Mouse (Mus musculus) spleen, postnatal 36 days (tissue): ENCODE data around the gene Prdx3.

ENCODE experiments used
- DNase-seq, 2 experiments: peaks; one replicate each; pipeline ENCODE4 v3.0.0; 2022; ENCODE audit warnings: low spot score in 2 of 2, mixed read lengths in 1 of 2

Gene Prdx3

GRCm38 (mm10) chr19:60874064-60874694 lies at the start of gene Prdx3:
TSS of gene Prdx3 (minus strand) at chr19:60874556.
- DNase-seq, result peak; percentile 98 to 99

DNA sequence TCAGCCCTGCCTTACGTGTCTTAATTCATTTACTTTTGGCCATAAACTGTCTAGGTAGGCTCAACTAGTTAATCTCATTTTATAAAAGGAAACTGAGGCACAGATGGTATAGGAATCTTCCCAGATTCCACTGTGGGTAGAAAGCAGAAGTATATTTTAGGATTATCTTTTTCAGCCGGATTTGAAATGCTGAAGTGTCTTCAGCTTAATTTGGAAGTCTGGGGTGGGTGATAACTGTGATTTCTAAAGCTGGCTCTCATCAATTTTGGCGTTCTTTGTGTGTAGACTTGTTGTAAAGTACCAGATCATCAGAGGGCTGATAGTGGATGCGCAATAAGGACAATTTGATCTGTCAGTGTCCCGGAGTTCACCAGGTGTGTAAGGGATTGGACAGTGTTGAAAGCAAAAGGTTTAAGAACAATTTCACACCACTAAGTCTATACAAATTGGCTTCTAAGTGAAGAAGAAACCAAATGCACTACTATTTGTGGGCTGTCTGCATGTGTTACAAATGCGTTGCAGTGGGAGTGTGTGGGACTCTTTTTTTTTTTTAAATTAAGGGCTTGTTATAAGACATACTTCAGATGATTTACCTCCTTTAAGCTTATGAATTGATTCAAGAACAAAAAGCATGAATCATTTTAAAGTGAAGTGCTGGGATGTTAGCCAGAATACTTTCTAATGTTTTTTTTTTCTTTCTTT lies 42.7 kb upstream of the Prdx3 start:
- no peak for DNase-seq

DNA sequence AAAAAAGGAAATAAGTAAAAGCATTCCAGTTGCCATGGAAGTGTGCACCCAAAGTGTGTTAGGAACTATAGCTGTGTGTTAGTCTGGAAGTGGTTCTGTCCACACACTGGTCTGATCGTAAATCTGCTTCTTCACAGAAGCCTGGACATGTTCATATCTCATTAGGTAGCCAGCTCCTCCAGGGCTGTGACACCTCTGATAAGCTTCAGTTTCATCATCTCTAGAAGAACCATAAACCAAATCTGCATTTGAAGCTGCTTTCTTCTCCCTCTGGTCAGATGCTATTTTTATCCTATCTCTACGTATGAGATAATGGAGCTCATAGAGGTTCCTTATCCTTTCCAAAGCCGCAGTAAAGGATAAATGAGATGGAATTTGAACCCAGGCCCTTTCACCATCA lies 41.5 kb upstream of the Prdx3 start:
- DNase-seq, result no peak

DNA sequence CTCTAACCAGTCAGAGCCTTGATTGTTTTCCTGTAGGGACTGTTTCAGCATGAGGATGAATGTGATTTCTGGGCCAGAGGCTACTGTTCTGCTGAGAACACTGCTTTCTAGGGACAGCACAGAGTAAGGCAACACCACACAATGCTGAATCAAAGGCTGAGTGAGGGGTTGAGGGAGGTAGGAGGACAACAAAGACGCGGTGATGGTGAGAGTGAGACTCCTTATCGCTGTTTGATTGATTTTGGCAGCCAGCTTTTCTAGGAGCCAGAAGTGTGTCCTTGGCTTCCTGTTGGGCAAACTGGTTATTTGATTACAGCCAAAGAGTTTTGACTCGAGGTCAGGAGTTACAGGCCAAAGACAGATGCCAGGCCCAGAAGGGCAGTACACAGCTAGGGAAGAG lies 40.9 kb upstream of the Prdx3 start:
- no peak for DNase-seq

- no peak for DNase-seq
Observed at GRCm38 (mm10) chr19:60911653-60912052, 37.3 kb upstream of the Prdx3 start.

GRCm38 (mm10) chr19:60910304-60910703 lies 35.9 kb upstream of the Prdx3 start:
- DNase-seq, result no peak

DNA sequence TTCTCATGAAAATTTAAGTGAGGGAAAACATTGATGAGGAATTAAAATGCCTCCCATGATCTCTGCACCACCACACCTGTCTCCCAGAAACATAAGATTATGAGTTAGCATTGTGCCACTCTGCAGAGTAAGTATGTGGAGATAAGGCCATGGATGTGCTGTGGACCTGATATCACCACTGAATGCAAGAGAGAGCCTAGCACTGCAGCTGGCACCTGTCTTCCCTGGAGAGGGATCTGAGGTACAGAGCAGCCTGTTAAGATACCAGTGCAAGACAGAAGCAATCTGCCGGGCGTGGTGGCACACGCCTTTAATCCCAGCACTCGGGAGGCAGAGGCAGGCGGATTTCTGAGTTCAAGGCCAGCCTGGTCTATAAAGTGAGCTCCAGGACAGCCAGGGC lies 31.1 kb upstream of the Prdx3 start:
- no peak for DNase-seq

DNA sequence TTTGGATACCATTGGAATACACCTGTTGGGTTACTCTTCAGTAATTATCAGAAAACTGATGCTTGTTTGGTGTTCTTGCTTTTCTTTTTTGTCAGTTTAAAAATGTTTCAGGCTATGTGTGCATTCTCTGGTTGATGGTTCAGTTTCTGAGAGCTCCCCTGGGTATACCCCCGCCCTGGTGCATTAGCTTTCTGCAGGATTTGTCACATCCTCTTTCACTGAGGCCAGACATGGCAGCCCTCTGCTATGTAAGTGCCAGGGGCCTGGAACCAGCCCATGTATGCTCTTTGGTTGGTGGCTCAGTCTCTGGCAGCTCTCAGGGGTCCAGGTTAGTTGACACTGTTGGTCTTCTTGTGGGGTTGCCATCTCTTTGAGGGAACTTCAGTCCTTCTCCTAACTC lies 29.6 kb upstream of the Prdx3 start:
- peak; percentile 50 to 52 for DNase-seq

GRCm38 (mm10) chr19:60903139-60903538 lies 28.8 kb upstream of the Prdx3 start:
- DNase-seq, result no peak

- no peak for DNase-seq
Observed at GRCm38 (mm10) chr19:60895251-60895880, 21.0 kb upstream of the Prdx3 start.

DNA sequence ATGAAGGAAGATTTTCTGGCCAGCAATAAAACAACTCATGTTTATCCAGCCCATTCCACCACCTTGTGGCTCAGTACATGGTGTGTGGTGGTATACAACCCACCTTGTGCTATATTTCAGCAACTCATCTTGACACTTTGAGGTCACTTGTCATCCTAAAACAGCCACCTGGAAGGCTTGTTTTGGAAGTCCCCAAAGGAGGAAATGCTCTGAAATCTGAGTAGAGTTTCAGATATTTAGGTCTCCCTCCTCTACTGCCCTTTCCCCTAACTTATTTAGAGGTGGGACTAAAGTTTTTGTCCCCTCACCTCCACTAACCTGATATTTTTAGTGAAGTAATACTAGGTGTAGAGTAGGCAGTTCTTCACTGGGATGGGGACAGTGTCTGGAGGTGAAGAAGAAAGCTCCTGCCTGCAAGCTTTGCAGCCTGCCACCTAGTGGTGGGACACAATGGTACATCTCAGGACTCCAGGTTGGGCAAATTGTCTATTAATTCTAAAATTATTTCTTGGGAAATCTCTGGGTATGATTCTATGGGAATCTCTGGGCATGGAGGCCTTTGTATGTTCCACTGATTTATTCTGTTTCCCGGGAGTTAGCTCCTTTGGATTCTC lies 17.7 kb upstream of the Prdx3 start:
- peak; percentile 61 to 74 for DNase-seq

DNA sequence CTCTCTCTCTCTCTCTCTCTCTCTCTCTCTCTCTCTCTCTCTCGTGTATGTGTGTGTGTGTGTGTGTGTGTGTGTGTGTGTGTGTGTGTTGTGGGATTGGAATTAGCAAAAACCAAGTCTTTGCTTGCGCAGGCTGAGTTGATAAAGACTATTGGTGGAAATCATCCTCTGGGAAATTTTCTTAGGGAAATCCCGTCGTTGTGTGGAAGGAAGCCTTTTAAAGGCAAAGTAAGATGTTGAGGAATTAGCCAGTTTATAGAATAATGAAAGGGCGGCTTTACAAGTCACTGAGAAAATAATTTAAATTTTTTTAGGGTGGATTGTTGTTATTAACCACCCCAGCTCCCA lies 16.7 kb upstream of the Prdx3 start:
- no peak for DNase-seq

DNA sequence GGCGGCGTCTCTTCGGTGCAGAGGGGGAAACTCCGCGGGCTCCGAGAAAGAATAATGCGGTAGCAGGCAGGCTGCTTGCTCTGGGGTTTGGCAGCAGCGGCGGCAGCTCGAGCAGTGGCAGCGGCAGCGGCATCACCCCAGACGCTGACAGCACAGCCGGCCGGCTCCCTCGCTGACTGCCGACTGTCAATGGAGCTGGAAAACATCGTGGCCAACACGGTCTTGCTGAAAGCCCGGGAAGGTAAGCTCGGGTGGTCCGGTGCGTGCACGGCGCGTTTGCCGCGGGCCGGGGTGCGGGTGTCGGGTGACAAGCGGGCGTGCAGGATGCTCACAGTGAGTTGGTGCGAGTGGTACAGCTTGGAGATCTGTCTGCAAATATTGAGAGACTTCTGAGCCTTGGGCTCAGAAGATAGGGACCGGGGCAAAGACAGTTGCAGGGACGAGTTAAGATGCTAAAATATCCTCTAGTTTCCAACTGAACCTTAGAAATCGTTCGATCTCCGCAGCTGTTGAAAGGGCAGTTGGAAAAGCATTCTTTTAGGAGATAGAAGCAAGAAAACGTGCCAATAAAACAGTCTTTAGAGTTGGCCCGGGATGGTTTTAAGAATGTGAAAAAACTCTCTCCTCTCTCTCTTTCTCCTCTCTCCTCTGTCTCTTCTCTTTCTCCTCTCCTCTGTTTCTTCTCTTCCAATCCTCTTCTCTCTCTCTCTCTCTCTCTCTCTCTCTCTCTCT lies 16.2 kb upstream of the Prdx3 start:
- DNase-seq, result no peak

GRCm38 (mm10) chr19:60889714-60890315 lies 15.5 kb upstream of the Prdx3 start, which contains the start of gene Grk5:
TSS of gene Grk5 (plus strand) at chr19:60889749.
- DNase-seq, result peak; percentile 95

GRCm38 (mm10) chr19:60889101-60889713 lies 14.9 kb upstream of the Prdx3 start:
- DNase-seq, result peak; percentile 23 to 52

DNA sequence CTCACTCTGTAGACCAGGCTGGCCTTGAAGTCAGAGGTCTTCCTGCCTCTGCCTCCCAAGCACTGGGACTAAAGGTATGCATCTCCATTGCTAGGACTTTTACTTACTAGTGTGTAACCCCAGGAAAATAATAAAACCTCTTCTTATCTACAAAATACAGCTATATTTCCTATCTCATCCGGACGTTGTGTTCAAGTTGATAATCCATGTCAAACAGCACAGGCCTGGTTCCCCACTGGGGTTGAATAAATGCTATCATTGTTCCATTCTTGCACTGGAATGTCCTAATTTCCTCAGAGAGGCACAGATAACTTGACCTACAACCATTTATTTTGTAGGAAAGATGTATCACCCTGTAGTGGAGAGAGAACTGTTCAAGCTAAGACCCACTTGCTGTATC lies 13.3 kb upstream of the Prdx3 start:
- DNase-seq, result no peak

- DNase-seq, result no peak
Observed at GRCm38 (mm10) chr19:60883129-60883528, 8.8 kb upstream of the Prdx3 start.

DNA sequence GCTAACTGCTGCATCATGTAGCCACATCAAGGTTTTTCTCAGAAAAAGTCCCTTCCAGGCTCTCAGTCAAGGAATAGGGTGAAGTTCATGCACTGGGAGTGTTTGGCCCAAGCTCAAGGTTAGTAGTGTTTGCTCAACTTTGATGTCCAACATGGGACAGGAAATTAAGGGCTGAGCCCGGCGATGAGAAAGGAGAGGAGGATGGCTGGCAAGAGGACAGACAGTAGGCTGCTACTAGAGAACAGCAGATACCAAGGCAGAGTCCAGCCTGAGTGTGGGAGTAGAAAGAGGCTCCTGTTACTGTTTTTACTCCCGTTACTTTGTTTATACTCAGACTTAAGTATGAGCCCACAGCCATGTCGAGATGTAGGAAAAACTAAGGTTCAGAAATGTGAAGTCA lies 855 bp downstream of the Prdx3 start:
- DNase-seq, result no peak

DNA sequence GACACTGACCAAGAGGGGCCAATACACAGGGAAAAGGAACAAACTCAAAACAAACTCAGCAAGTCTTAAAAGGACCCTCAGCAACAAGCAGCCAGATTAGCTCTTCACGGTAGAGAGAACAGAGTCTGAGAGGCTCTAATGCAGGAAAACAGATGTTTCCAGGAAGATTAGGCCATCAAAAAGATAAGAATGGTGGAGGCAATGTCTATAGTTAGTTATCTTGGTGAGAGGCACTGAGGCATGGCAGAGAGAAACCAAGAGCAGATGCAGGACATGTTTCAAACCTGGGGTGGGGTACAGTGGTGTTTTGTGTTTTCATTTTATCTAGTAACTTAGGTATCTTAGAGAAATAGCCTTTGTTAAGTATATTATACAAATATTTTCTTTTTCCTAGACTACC lies 2.1 kb downstream of the Prdx3 start:
- DNase-seq, result peak in 1 of 2 experiments; percentile 24

- no peak for DNase-seq
Observed at GRCm38 (mm10) chr19:60871366-60871765, 3.0 kb downstream of the Prdx3 start.

- no peak for DNase-seq
Observed at GRCm38 (mm10) chr19:60870489-60870888, 3.9 kb downstream of the Prdx3 start.
